Mouse (Mus musculus): ENCODE data around the gene Calr. TPM values are rescaled to one million over a fixed set of nuclear protein-coding genes. Genes with fewer than 3 reads are reported as not detected.

Gene Calr
- total and polyA plus RNA-seq, 3 experiments = 567 to 1,110 TPM; not detected in 1

DNA sequence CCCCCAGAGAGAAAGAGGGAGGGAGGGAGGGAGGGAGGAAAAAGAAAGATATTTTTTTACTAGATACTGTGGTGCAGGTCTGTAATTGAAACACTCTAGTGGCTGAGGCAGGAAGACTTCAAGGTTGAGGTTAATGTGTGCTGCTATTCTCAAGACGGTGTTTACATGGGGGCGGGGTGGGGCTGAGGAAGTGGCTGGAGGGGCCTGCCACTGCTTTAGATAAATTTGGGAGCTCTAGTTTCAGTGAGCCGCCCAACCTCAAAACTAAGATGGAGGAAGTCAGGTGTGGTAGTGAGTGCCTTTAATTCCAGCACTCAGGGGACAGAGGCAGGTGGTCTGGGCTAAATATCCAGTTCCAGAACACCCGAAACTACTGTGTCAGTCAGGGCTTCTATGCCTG is 21.1 kb downstream of the Calr start (continued):
- no peak for TF ChIP-seq CHD2 (IDR thresholded peaks at IDR 0.05; ENCODE audit: low read length)
- TF ChIP-seq ETS1 (IDR thresholded peaks at IDR 0.05; ENCODE audit: low read depth, low read length) = peak; percentile 31; the same call in 1 of the 2 replicates

DNA sequence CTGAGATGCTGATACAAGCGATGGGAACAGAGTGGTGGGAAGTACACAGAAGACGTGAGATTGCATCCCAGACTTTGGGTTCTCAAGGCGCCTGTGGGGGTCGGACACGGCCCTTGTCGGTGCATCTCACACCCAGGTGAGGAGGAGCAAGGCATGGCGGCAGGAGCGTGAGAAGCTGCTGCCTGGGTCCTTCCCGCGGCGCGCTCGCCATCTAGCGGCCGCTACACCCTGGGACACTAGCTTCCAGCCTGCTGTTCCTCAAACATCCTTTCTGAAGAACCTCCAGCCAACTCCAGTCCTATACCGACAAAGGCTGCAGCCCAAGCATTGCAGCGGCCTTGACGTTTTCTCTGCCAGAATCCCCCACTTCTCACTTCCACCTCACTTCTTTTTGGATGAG is 23.1 kb downstream of the Calr start:
- Histone ChIP-seq H3K4me3 (ENCODE audit: control insufficient read depth in 1 of 2, insufficient read depth in 1 of 2, low read depth in 2 of 2, low read length in 2 of 2) (no peak overlapping the region), H3K9me3 (replicated peaks; ENCODE audit: insufficient read depth, low read length) (no peaks in the 10 kb centered on the region), H3K9ac (ENCODE audit: control insufficient read depth, low read depth, low read length, poor library complexity, severe bottlenecking) (no peak overlapping the region), H3K27ac (ENCODE audit: control insufficient read depth, low read depth, low read length) (no peak overlapping the region), H3K27me3 (ENCODE audit: control insufficient read depth in 1 of 2, insufficient read depth in 2 of 2, low read length in 2 of 2) (no peaks in the 10 kb centered on the region), H3K36me3 (ENCODE audit: control insufficient read depth in 1 of 2, insufficient read depth in 2 of 2, low read length in 2 of 2) (peaks cover 0 to 6% of the 10 kb centered on the region in 2 experiments; a peak in 1 of 4 replicates), H3K79me2 (ENCODE audit: control insufficient read depth, insufficient read depth, low read length, poor library complexity) (no peaks in the 10 kb centered on the region; the same call in 1 of the 2 replicates), H3K4me1 (ENCODE audit: control insufficient read depth in 1 of 2, insufficient read depth in 2 of 2, low read length in 2 of 2) (peaks cover 4 to 5% of the 10 kb centered on the region in 2 experiments; a peak in 3 of 4 replicates)
- peak; percentile 88 for DNase-seq (ENCODE audit: low read depth, low spot score)
- peak; percentile 82 to 93 (median 89) for TF ChIP-seq CTCF (IDR thresholded peaks at IDR 0.05 in 2 of 3, conservative IDR thresholded peaks at IDR 0.05 in 1 of 3; ENCODE audit: control insufficient read depth in 1 of 3, insufficient read depth in 1 of 3, low read depth in 2 of 3, low read length in 3 of 3, poor library complexity in 1 of 3, severe bottlenecking in 1 of 3)
- no peak for TF ChIP-seq E2F4 (IDR thresholded peaks at IDR 0.05; ENCODE audit: borderline replicate concordance, low read depth, low read length)
- TF ChIP-seq ETS1 (IDR thresholded peaks at IDR 0.05; ENCODE audit: low read depth, low read length) = no peak
- peak; percentile 67 for TF ChIP-seq SMC3 (IDR thresholded peaks at IDR 0.05; ENCODE audit: low read depth, low read length)
- TF ChIP-seq ZMIZ1 (IDR thresholded peaks at IDR 0.05; ENCODE audit: low read depth, low read length) = no peak
- TF ChIP-seq NELFE (IDR thresholded peaks at IDR 0.05; ENCODE audit: low read depth, low read length) = no peak
- TF ChIP-seq MAFK (IDR thresholded peaks at IDR 0.05; ENCODE audit: borderline replicate concordance, low read depth, low read length) = no peak
- TF ChIP-seq RAD21 (IDR thresholded peaks at IDR 0.05; ENCODE audit: low read depth, low read length) = peak; percentile 62
- TF ChIP-seq EP300 (IDR thresholded peaks at IDR 0.05; ENCODE audit: low read depth in 1 of 2, low read length in 2 of 2) = no peak
- TF ChIP-seq HCFC1 (IDR thresholded peaks at IDR 0.05; ENCODE audit: low read depth, low read length) = no peak
- no peak for TF ChIP-seq KAT2A (conservative IDR thresholded peaks at IDR 0.05; ENCODE audit: low read depth, low read length)
- TF ChIP-seq ZNF384 (IDR thresholded peaks at IDR 0.05; ENCODE audit: low read depth, low read length) = no peak
- no peak for TF ChIP-seq ZKSCAN1 (IDR thresholded peaks at IDR 0.05; ENCODE audit: low read depth, low read length)
- TF ChIP-seq ZC3H11A (IDR thresholded peaks at IDR 0.05; ENCODE audit: low read depth, low read length) = peak; percentile 22; the same call in 1 of the 2 replicates

DNA sequence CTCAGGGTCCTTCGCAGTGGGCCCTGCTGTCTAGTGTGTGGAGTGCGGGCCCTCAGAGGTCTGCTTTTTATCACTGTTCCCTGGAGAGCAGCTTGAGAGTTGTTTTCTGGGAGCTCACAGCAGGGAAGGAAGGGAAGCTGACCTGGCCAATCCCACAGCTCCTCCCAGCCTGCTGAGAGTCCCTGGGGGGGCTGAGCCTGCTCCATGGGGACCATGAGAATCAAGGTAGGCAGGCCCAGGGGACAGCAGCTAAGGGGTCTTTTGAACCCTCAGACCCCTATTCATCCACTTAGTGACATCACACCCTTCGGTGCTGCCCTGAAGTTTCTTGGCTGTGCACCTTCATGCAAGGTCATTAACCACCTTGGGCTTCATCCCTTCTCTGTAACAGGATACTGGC is 24.0 kb downstream of the Calr start, which contains the start of gene Dand5:
TSS of gene Dand5 (minus strand) at position 101 of the 400 bp plus-strand sequence.
- Histone ChIP-seq H3K27me3 (ENCODE audit: control insufficient read depth in 1 of 2, insufficient read depth in 2 of 2, low read length in 2 of 2) (no peaks in the 10 kb centered on the region), H3K36me3 (ENCODE audit: control insufficient read depth in 1 of 2, insufficient read depth in 2 of 2, low read length in 2 of 2) (peaks cover 0 to 6% of the 10 kb centered on the region in 2 experiments; a peak in 1 of 4 replicates), H3K4me1 (ENCODE audit: control insufficient read depth in 1 of 2, insufficient read depth in 2 of 2, low read length in 2 of 2) (peaks cover 4 to 5% of the 10 kb centered on the region in 2 experiments; a peak in 3 of 4 replicates), H3K79me2 (ENCODE audit: control insufficient read depth, insufficient read depth, low read length, poor library complexity) (no peaks in the 10 kb centered on the region; the same call in 1 of the 2 replicates), H3K9ac (ENCODE audit: control insufficient read depth, low read depth, low read length, poor library complexity, severe bottlenecking) (no peak within 1 kb of the TSS), H3K27ac (ENCODE audit: control insufficient read depth, low read depth, low read length) (no peak within 1 kb of the TSS), H3K4me3 (ENCODE audit: control insufficient read depth in 1 of 2, insufficient read depth in 1 of 2, low read depth in 2 of 2, low read length in 2 of 2) (no peak within 1 kb of the TSS), H3K9me3 (replicated peaks; ENCODE audit: insufficient read depth, low read length) (no peaks in the 10 kb centered on the region)
- DNase-seq (ENCODE audit: low read depth, low spot score) = no peak
- TF ChIP-seq POLR2AphosphoS5 (IDR thresholded peaks at IDR 0.05; ENCODE audit: borderline replicate concordance, low read depth, low read length) (no peak), ZMIZ1 (IDR thresholded peaks at IDR 0.05; ENCODE audit: low read depth, low read length) (no peak), SIN3A (IDR thresholded peaks at IDR 0.05; ENCODE audit: low read length) (no peak), TCF12 (IDR thresholded peaks at IDR 0.05; ENCODE audit: low read depth, low read length) (no peak), TBP (IDR thresholded peaks at IDR 0.05; ENCODE audit: low read depth, low read length) (no peak), RAD21 (IDR thresholded peaks at IDR 0.05; ENCODE audit: low read depth, low read length) (no peak), GABPA (IDR thresholded peaks at IDR 0.05; ENCODE audit: low read depth, low read length) (no peak), EP300 (IDR thresholded peaks at IDR 0.05; ENCODE audit: low read depth in 1 of 2, low read length in 2 of 2) (no peak), NELFE (IDR thresholded peaks at IDR 0.05; ENCODE audit: low read depth, low read length) (no peak), MYC (IDR thresholded peaks at IDR 0.05; ENCODE audit: low read depth, low read length) (no peak), ZC3H11A (IDR thresholded peaks at IDR 0.05; ENCODE audit: low read depth, low read length) (no peak), SMC3 (IDR thresholded peaks at IDR 0.05; ENCODE audit: low read depth, low read length) (no peak), CHD1 (IDR thresholded peaks at IDR 0.05; ENCODE audit: low read depth, low read length) (no peak), TAL1 (IDR thresholded peaks at IDR 0.05; ENCODE audit: low read length) (no peak), USF1 (IDR thresholded peaks at IDR 0.05; ENCODE audit: low read depth, low read length) (no peak)
